Mouse (Mus musculus) adrenal gland, postnatal 10 days (tissue): ENCODE measurements around the gene Gpr65. TPM values are rescaled to one million over a fixed set of nuclear protein-coding genes. Genes with fewer than 3 reads are reported as not detected.
"Not testable (repeated sequence)": the region's sequence is repeated elsewhere in the genome, so short reads cannot be mapped to it uniquely, and the experiment has no call there.

Experiments used
- DNase-seq: peaks from one replicate; pipeline ENCODE4 v3.0.0; 2021; ENCODE audit warnings: mixed read lengths
- total RNA-seq, 2 experiments: library from RNA; stranded (reverse); gene quantifications; 2 replicates each; pipeline ENCODE4 v1.2.3; 2021

Gpr65 gene
- total RNA-seq, 2 experiments from 2014 or later, result 0.79 to 1.7 TPM

DNA sequence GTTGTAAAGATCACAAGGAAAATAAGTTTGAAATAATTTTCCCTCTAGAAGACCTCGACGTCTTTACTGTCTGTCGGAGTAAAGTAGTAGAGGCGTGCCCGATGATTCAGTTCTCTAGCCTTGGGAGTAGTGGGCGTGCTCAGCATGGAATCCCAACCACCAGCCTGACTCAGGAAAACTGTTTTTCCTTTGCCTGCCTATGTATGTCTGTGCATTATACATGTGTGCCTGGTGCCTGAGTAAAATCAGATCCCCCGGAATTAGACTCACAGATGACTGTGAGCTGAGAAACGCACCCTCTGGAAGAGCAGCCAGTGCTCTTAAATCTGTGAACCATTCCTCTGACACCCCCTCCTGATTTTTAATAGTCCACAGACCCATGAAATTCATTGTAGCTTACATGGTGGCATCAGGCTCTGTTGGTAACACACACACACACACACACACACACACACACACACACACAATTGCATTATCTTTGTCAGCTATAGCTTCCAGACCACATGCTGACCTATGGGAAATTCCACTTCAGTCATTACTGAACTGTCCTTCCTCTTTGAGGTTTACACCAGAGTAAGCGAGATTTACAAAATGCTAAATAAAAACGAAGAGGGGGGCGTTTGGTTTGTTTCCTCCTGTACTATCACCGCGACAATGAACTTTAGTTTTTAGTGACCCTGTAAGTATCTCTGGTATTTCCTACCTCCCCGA lies 14.5 kb downstream of the Gpr65 start:
- peak; percentile 41 for DNase-seq

DNA sequence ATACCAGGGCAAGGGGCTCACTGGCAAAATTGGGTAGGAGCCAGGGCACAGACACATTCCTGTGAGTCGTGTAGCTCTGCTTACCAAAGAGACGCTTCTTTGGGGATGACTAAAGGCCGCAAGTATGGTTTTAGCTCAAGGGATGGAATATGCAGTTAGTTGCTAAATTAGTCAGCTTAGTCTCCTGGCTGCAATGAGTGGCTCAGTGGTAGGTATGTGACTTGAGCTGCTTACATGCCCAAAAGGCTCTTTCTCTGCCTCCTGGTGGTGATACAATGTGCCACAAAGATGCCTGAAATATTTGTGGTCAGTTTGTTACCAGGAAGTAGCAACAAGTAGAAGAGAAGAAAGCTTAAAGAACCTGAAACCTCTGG lies 15.0 kb downstream of the Gpr65 start:
- no peak for DNase-seq

DNA sequence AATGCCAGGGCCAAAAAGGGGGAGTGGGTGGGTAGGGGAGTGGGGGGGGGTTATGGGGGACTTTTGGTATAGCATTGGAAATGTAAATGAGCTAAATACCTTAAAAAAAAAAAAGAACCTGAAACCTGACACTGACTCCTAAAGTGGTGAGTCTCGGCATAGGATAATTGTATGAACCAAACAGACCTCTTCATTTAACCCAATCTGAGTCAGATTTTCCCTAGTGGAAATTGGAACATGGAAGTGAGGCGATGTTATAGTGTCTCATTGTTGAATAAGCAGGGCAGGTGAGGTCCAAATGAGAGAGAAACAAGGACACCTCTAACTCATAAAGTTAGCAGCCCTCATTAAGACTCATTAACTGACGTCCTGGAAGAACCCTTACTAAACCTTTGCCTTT lies 16.0 kb downstream of the Gpr65 start:
- no peak for DNase-seq

DNA sequence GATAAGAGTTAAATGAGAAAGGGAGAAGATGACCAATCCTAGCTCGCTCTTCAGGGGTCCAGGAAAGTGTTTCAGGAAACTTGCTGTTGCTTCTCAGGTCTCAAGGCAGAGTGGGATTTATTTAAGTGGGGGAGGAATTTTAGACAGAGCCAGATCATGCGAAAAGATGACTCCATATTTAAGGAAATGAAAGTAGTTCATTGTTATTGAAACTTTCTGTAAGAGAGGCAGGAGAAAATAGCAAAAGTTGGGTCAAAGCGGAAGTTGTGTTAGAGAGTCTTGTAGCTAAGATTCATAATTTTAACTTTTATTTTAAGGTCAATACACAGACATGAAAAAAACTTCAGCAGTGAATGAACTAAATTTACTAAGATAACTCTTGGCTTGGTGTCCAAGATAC lies 22.0 kb downstream of the Gpr65 start:
- DNase-seq, result no peak

DNA sequence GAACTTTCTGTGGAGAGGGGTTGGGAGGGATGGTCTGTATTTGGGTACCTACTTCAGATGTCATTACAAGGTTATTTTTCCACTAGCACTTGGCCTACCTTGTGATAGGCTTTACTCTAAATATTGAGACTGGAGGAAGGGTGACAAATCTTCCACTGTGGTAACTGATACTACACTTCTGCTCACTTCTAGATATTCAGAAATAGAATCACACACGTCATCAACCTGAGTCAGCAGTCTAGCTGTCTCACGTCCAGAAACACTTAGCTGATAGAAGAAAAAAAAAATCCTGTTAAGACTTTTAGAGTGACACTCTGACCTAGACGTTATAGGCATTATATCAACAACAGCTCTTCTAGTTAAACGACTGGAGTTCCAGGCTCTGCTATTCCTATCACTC lies 23.8 kb downstream of the Gpr65 start:
- no peak for DNase-seq

DNA sequence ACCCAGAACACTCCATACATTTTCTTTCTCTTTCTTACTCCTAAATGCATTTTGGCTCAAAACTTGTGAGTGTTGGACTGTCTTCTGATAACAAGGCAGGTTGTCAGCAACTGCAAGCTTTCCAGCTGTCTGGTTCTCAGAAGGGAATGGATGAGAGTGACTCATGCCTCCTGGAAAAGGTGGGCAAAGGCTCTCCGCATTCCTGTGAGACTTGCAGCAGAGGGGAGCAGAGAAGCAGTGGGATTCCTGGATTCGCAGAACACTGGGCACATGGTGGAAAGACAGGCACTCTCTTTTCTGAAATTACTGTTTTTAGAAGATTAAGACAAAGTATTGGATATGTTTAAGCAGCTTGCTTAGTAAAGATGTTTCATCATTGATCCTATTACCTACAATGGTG lies 25.8 kb downstream of the Gpr65 start:
- DNase-seq, result no peak

DNA sequence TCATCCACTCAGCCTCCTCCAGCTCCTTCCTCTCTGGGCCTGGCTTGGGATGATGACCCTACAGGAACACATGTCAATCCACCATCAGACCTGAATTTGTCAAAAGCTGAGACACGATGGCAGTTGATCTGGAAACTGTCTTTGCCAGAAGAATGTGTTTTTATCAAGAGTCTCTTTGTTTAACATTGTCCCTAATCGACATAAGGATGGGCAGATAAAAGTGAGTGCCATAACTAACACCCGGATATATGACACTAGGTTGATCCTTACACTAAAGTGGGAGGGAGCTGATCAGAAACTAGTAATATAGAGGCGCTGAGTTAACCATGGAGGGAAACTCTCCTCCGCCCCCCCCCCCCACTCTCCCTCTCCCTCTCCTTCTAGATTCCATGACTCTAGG lies 33.5 kb downstream of the Gpr65 start:
- no peak for DNase-seq

DNA sequence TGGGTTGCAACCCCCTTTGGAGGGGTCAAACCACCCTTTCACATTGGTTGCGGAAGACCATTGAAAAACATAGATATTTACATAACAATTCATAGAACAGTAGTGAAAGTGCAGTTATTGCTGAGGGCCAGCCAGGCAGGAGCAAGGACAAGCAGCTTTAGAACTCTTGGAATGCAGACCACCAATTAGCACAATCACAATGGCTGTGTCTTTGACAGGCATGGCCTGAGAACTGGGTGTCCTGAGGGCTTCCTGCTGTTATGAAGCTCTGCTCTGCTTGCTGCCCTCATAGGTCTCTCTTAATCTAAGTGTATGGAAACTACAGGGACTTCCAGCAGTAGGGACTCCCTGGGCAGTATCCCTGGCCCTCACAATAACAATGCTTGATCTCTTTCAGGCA lies 34.6 kb downstream of the Gpr65 start:
- DNase-seq, result no peak

DNA sequence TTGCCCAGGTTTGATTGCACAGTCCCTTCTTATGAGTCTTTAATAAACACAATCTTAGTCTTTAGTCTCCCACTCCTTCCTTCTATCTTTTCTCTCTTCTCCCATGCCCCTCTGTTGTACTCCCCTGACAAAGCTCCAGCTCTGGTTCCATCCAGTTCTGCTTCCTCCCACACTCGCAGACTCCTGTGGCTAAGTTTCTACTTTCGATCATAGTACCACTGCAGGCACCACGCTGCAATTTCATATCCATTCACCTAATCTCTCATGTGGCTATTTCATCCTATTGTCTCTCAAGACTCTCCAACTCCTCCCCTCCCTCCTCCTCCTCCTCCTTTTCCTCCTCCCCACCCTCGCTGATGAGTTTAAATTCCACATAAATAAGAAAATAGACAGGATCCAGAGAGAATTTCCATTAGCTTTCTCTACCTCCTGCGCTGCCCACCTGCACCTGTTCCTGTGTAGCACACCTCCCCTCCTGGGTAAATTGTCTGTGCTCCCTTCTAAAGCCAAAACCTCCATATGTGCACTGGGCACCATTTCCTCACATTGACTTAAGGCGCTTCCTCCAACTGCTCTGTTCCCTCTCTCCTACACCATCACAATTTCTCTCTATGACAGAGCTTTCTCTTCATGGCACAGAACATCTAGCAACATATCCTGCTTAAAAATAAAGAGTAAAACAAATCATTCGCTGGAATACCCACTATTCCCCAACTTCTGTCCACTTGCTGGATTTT lies 38.9 kb downstream of the Gpr65 start:
- no peak for DNase-seq

DNA sequence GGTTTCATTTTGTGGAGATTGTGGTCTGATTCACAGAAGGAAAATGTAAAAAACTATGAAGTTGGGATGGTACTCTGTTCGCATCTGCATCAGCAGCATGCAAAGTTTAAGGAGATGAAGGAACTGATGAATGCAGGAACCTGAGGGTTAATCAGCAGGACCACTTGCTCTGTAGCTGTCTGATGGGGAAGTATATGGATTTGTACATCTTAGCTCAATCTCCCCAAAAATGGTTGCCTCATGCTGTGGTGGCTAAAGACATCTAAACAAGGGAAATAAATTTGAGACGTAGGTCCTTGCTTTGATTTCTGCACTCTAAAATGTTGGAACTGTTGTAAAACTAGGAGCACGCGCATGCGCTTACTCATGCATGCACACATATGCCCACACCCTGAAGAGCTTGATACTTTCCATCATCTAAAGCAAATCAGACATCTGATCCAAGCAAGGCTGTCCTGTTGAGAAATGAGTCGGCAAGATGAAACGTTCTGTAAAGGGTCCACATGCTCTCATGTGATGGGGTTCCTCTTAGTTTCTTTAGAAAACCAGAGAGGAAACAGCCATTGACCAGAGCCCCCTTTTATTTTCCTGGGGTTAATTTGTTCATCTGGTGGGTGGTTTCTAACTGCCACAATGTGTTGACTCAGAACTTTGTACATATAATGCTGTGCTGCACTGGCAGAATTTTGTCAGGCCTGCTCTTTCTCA lies 43.1 kb downstream of the Gpr65 start:
- no peak for DNase-seq

DNA sequence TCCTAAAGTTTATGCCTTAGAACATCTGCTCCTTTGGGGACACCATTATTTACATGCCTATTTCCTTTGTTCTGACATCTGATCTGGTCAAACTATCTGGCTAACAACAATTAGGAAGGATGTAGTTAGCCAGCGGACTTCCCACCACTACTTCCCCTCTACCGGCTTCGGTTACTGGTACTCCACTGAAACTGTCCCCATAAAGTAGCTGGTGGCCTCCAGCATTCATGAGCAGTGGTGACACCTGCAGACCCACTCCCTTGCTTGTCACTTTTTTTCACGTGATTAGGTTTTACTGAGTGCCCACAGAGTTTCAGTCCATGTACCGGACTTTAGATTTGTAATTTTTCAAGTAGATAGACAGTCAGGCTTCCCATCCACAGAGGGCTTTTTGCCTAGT lies 47.5 kb downstream of the Gpr65 start:
- no peak for DNase-seq

DNA sequence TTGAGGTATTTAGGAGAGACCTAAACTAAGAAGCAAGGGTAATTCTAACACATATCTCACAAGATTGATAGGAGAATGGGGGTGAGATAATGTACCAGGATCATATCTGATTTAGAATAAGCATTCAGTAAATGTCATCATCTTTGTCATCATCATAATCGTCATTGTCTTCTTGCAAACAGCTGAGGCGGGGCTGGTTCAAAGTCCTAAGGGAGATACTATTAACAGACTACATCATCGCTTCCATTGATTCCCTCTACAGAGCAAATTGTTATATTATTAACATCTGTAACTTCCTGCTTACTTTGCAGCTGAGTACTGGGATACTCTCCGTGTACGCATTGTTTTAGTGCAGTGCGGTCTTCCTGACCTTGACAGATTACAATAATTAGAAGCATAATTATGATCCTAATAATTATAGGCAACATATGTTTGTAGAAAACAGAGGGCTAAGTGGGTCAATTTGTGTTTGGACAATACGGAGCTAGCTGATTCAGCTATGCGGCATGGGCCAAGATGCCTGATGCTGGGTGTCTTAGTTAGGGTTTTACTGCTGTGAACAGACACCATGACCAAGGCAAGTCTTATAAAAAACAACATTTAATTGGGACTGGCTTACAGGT lies 49.4 kb downstream of the Gpr65 start:
- no peak for DNase-seq

DNA sequence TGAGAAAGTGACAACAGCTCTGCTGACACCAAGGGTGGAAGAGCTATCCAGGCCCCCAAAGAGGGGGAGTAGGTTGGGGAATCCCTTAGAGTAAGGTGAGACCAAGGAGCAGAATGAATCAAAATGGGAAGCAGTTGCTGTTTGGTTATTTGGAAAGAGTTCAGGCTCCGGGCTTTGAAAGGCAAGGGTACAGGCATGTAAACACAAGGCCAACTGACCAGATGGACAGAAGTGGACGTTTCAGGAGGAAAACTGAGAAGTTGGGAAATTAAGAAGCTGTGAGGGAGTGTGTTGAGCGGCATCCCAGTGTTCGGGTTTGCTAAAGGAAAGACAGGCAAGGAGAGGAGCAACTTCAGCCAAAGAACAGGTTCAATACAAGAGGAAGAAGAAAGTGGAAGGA lies 54.0 kb downstream of the Gpr65 start:
- DNase-seq, result no peak

DNA sequence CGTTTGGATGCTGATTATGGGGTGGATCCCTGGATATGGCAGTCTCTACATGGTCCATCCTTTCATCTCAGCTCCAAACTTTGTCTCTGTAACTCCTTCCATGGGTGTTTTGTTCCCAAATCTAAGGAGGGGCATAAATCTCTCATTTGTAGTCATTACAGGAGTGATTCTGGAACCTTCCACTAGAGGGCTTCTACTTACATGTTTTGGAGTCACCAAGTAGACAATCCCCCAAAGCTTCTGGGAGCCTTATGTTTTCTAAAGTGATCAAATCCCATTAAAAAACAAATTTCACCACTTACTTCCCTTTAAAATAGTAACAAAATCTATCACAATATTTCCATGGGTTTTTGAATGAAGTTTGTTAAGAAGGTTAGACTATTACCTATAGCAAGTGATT lies 55.7 kb downstream of the Gpr65 start:
- not testable (repeated sequence) for DNase-seq

Other genes starting within 250 kb of the Gpr65 start
- 10 to 100 TPM; 14.7 to 17.4 TPM for gene Galc, start 9.2 kb upstream of the Gpr65 start, total RNA-seq